Mouse (Mus musculus) liver, embryonic 14.5 days (tissue): ENCODE data around the gene Hagh.

ENCODE experiments used
- CTCF ChIP-seq: IDR thresholded peaks from 2 replicates; pipeline ENCODE4 v1.5.1; 2016; ENCODE audit warnings: antibody characterized with exemption, low read depth, control low read depth
- EP300 ChIP-seq: IDR thresholded peaks from 2 replicates; pipeline ENCODE4 v1.6.1; 2016; ENCODE audit warnings: antibody characterized with exemption, low read depth

GRCm38 (mm10) chr17:24855838-24856464 is 16.0 kb downstream of the Hagh start:
- TF ChIP-seq CTCF (no peak), EP300 (no peak)
